Mouse (Mus musculus): ENCODE data around the gene Camk2d. TPM values are rescaled to one million over a fixed set of nuclear protein-coding genes. Genes with fewer than 3 reads are reported as not detected.

Gene Camk2d
- total RNA-seq, 2 experiments from 2014 or later: 176 to 181 TPM

- TF ChIP-seq CTCF (IDR thresholded peaks at IDR 0.05): no peak
- intact Hi-C loops (cut with DNase I): no loop called here
Measured at GRCm38 (mm10) chr3:126696620-126697019, 100.5 kb downstream of the Camk2d start.

GRCm38 (mm10) chr3:126699740-126700139 is 103.6 kb downstream of the Camk2d start:
- no peak overlapping the region for H3K4me3 ChIP-seq
- intact Hi-C loops (cut with DNase I): no loop called here
- H3K27ac ChIP-seq: no peak overlapping the region
- no peak for TF ChIP-seq CTCF (IDR thresholded peaks at IDR 0.05)
- no peak for DNase-seq (ENCODE audit: extremely low spot score in 1 of 2, low spot score in 2 of 2)

More at GRCm38 (mm10) chr3:126696620-126697019, 100.5 kb downstream of the Camk2d start:
- Histone ChIP-seq H3K27ac (no peak overlapping the region), H3K4me3 (no peak overlapping the region)
- no peak for DNase-seq (ENCODE audit: extremely low spot score in 1 of 2, low spot score in 2 of 2)

GRCm38 (mm10) chr3:126701067-126701466 is 105.0 kb downstream of the Camk2d start:
- no peak for DNase-seq (ENCODE audit: extremely low spot score in 1 of 2, low spot score in 2 of 2)
- intact Hi-C loops (cut with DNase I): no loop called here
- Histone ChIP-seq H3K4me3 (no peak overlapping the region), H3K27ac (no peak overlapping the region)
- TF ChIP-seq CTCF (IDR thresholded peaks at IDR 0.05): no peak

GRCm38 (mm10) chr3:126701586-126701985 is 105.5 kb downstream of the Camk2d start:
- TF ChIP-seq CTCF (IDR thresholded peaks at IDR 0.05): no peak
- intact Hi-C loops (cut with DNase I): no loop called here
- Histone ChIP-seq H3K4me3 (no peak overlapping the region), H3K27ac (no peak overlapping the region)
- no peak for DNase-seq (ENCODE audit: extremely low spot score in 1 of 2, low spot score in 2 of 2)

- TF ChIP-seq CTCF (IDR thresholded peaks at IDR 0.05): no peak
- intact Hi-C loops (cut with DNase I): no loop called here
- H3K27ac ChIP-seq: no peak overlapping the region
- H3K4me3 ChIP-seq: no peak overlapping the region
- DNase-seq (ENCODE audit: extremely low spot score in 1 of 2, low spot score in 2 of 2): no peak
Measured at GRCm38 (mm10) chr3:126705490-126705889, 109.4 kb downstream of the Camk2d start.

GRCm38 (mm10) chr3:126714281-126714680 is 118.2 kb downstream of the Camk2d start:
- TF ChIP-seq CTCF (IDR thresholded peaks at IDR 0.05): no peak
- intact Hi-C loops (cut with DNase I): no loop called here
- Histone ChIP-seq H3K4me3 (no peak overlapping the region), H3K27ac (no peak overlapping the region)
- no peak for DNase-seq (ENCODE audit: extremely low spot score in 1 of 2, low spot score in 2 of 2)

- peak in 1 of 2 experiments; percentile 22 for DNase-seq (ENCODE audit: extremely low spot score in 1 of 2, low spot score in 2 of 2)
- intact Hi-C loops (cut with DNase I): no loop called here
- H3K27ac ChIP-seq: 0 out of 2 replicates have a peak overlapping the region, but pooled peaks have one; percentile 1
- no peak for TF ChIP-seq CTCF (IDR thresholded peaks at IDR 0.05)
- H3K4me3 ChIP-seq: no peak overlapping the region
Measured at GRCm38 (mm10) chr3:126723021-126723449, 126.9 kb downstream of the Camk2d start.

GRCm38 (mm10) chr3:126723458-126723857 is 127.4 kb downstream of the Camk2d start:
- H3K4me3 ChIP-seq: no peak overlapping the region
- intact Hi-C loops (cut with DNase I): no loop called here
- no peak for TF ChIP-seq CTCF (IDR thresholded peaks at IDR 0.05)
- DNase-seq (ENCODE audit: extremely low spot score in 1 of 2, low spot score in 2 of 2): no peak
- H3K27ac ChIP-seq: 0 out of 2 replicates have a peak overlapping the region, but pooled peaks have one; percentile 1

GRCm38 (mm10) chr3:126725647-126726046 is 129.5 kb downstream of the Camk2d start:
- TF ChIP-seq CTCF (IDR thresholded peaks at IDR 0.05): no peak
- intact Hi-C loops (cut with DNase I): no loop called here
- no peak overlapping the region for H3K4me3 ChIP-seq
- no peak for DNase-seq (ENCODE audit: extremely low spot score in 1 of 2, low spot score in 2 of 2)
- H3K27ac ChIP-seq: no peak overlapping the region

- no peak for TF ChIP-seq CTCF (IDR thresholded peaks at IDR 0.05)
- intact Hi-C loops (cut with DNase I): no loop called here
- DNase-seq (ENCODE audit: extremely low spot score in 1 of 2, low spot score in 2 of 2): no peak
- Histone ChIP-seq H3K27ac (no peak overlapping the region), H3K4me3 (no peak overlapping the region)
Measured at GRCm38 (mm10) chr3:126727387-126727786, 131.3 kb downstream of the Camk2d start.

- H3K4me3 ChIP-seq: no peak overlapping the region
- H3K27ac ChIP-seq: no peak overlapping the region
- intact Hi-C loops (cut with DNase I): no loop called here
- TF ChIP-seq CTCF (IDR thresholded peaks at IDR 0.05): no peak
- DNase-seq (ENCODE audit: extremely low spot score in 1 of 2, low spot score in 2 of 2): no peak
Measured at GRCm38 (mm10) chr3:126730411-126730810, 134.3 kb downstream of the Camk2d start.

- intact Hi-C loops (cut with DNase I): no loop called here
- no peak for DNase-seq (ENCODE audit: extremely low spot score in 1 of 2, low spot score in 2 of 2)
- no peak overlapping the region for H3K4me3 ChIP-seq
- TF ChIP-seq CTCF (IDR thresholded peaks at IDR 0.05): no peak
- no peak overlapping the region for H3K27ac ChIP-seq
Measured at GRCm38 (mm10) chr3:126732323-126732722, 136.2 kb downstream of the Camk2d start.

- no peak for DNase-seq (ENCODE audit: extremely low spot score in 1 of 2, low spot score in 2 of 2)
- no peak for TF ChIP-seq CTCF (IDR thresholded peaks at IDR 0.05)
- H3K4me3 ChIP-seq: no peak overlapping the region
- no peak overlapping the region for H3K27ac ChIP-seq
- intact Hi-C loops (cut with DNase I): no loop called here
Measured at GRCm38 (mm10) chr3:126734533-126734932, 138.4 kb downstream of the Camk2d start.

Data from left cerebral cortex, adult 2 months (tissue).